Comparison of ENCODE assay signal across 16 mouse cellular contexts in genomic region chr11:120969742-120970141, GRCm38 (mm10).
"Had no signal": no experiment of that assay in that cellular context is flagged by ENCODE, and none has a peak within 500 bp of the region (broad histone marks: within the 10 kb centered on the region; RNA-seq: fewer than 3 reads in every experiment).

No protein-coding gene starts in this region.

- H3K4me2 ChIP-seq: neural tube, embryonic 13.5 days; neural tube, embryonic 15.5 days; stomach, embryonic 15.5 days had no signal

- H3K9ac ChIP-seq: neural tube, embryonic 13.5 days; neural tube, embryonic 15.5 days; stomach, embryonic 15.5 days had no signal

- DNase-seq: retina, postnatal 1 day; right cerebral cortex, adult 18-20 months; right cerebral cortex, postnatal 14 days; right cerebral cortex, postnatal 25 days; right cerebral cortex, postnatal 4 days; spleen, adult 18-20 months; thymus, adult 18-20 months; thymus, adult 2 months; thymus, postnatal 14 days; thymus, postnatal 25 days; thymus, postnatal 36 days; thymus, postnatal 4 days had no signal

- H3K4me3 ChIP-seq: neural tube, embryonic 13.5 days; neural tube, embryonic 15.5 days; stomach, embryonic 15.5 days had no signal

- H3K27ac ChIP-seq: neural tube, embryonic 13.5 days; neural tube, embryonic 15.5 days; stomach, embryonic 15.5 days; stomach, postnatal 0 days had no signal

- H3K27me3 ChIP-seq: neural tube, embryonic 13.5 days; neural tube, embryonic 15.5 days; stomach, embryonic 15.5 days had no signal

- H3K9me3 ChIP-seq: neural tube, embryonic 13.5 days; neural tube, embryonic 15.5 days; stomach, embryonic 15.5 days had no signal
